Mouse (Mus musculus) testis, postnatal 14 days (tissue): Measurements from ENCODE around the gene Otos.

Experiments
- DNase-seq: peaks from one replicate; pipeline ENCODE4 v3.0.0; 2021; ENCODE audit warnings: low spot score

Gene Otos

GRCm38 (mm10) chr1:92646601-92647000 is 2.0 kb downstream of the Otos start:
- no peak for DNase-seq

- no peak for DNase-seq
Measured at GRCm38 (mm10) chr1:92646111-92646510, 2.5 kb downstream of the Otos start.

GRCm38 (mm10) chr1:92644916-92645315 is 3.7 kb downstream of the Otos start:
- no peak for DNase-seq

- DNase-seq = no peak
Measured at GRCm38 (mm10) chr1:92643691-92644090, 5.0 kb downstream of the Otos start.

- DNase-seq = peak; percentile 87
Measured at GRCm38 (mm10) chr1:92641514-92642272, 6.9 kb downstream of the Otos start, which contains the start of gene Cops9. Gene Cops9, minus strand, starts transcription at chr1:92641985.

- no peak for DNase-seq
Measured at GRCm38 (mm10) chr1:92640393-92640792, 8.2 kb downstream of the Otos start.

- DNase-seq = no peak
Measured at GRCm38 (mm10) chr1:92638736-92639135, 9.9 kb downstream of the Otos start.

GRCm38 (mm10) chr1:92638181-92638580 is 10.5 kb downstream of the Otos start:
- no peak for DNase-seq

- DNase-seq = no peak
Measured at GRCm38 (mm10) chr1:92637501-92638172, 11.0 kb downstream of the Otos start.

- DNase-seq = no peak
Measured at GRCm38 (mm10) chr1:92636676-92637075, 12.0 kb downstream of the Otos start.

GRCm38 (mm10) chr1:92636015-92636414 is 12.6 kb downstream of the Otos start:
- DNase-seq = no peak

GRCm38 (mm10) chr1:92634976-92635599 is 13.6 kb downstream of the Otos start:
- no peak for DNase-seq

- no peak for DNase-seq
Measured at GRCm38 (mm10) chr1:92634569-92634968, 14.1 kb downstream of the Otos start.

- DNase-seq = no peak
Measured at GRCm38 (mm10) chr1:92633726-92634125, 14.9 kb downstream of the Otos start.

- no peak for DNase-seq
Measured at GRCm38 (mm10) chr1:92632948-92633347, 15.7 kb downstream of the Otos start.

GRCm38 (mm10) chr1:92632196-92632595 is 16.4 kb downstream of the Otos start:
- DNase-seq = no peak

GRCm38 (mm10) chr1:92628227-92628626 is 20.4 kb downstream of the Otos start:
- no peak for DNase-seq

- DNase-seq = peak; percentile 30
Measured at GRCm38 (mm10) chr1:92618360-92618759, 30.3 kb downstream of the Otos start.

- no peak for DNase-seq
Measured at GRCm38 (mm10) chr1:92617488-92617887, 31.2 kb downstream of the Otos start, which contains the start of gene Olfr12. Gene Olfr12, plus strand, starts transcription at chr1:92617788.

GRCm38 (mm10) chr1:92616046-92616445 is 32.6 kb downstream of the Otos start:
- no peak for DNase-seq

GRCm38 (mm10) chr1:92614516-92614915 is 34.1 kb downstream of the Otos start:
- DNase-seq = no peak

- DNase-seq = no peak
Measured at GRCm38 (mm10) chr1:92613175-92613574, 35.5 kb downstream of the Otos start.

GRCm38 (mm10) chr1:92611008-92611407 is 37.6 kb downstream of the Otos start:
- peak; percentile 19 for DNase-seq
